Mouse (Mus musculus) adrenal gland (tissue): ENCODE data around the gene 1700007K13Rik.
"Not testable (repeated sequence)": the region's sequence is repeated elsewhere in the genome, so short reads cannot be mapped to it uniquely, and the experiment has no call there.

Experiments
- intact Hi-C: fragments of 180-260 bp; cut with DNase I; formaldehyde crosslinking; loops from one replicate; pipeline ENCODE4 v1.15.1; 2025
- long read RNA-seq, 2 experiments: library from polyadenylated mRNA; unstranded; transcript quantifications; one replicate each; pipeline ENCODE4 v2.0.0; 2020; ENCODE audit warnings: borderline replicate concordance in 1 of 2; ENCODE audit not compliant: insufficient replicate concordance in 1 of 2

The 1700007K13Rik gene
- long read RNA-seq, experiment 1, result 0 reads
- long read RNA-seq, experiment 2, partial matches to known transcripts, result 0 of 2 reads
- long read RNA-seq, experiment 2, other reads (novel, unspliced or antisense), result 0 of 2 reads

DNA sequence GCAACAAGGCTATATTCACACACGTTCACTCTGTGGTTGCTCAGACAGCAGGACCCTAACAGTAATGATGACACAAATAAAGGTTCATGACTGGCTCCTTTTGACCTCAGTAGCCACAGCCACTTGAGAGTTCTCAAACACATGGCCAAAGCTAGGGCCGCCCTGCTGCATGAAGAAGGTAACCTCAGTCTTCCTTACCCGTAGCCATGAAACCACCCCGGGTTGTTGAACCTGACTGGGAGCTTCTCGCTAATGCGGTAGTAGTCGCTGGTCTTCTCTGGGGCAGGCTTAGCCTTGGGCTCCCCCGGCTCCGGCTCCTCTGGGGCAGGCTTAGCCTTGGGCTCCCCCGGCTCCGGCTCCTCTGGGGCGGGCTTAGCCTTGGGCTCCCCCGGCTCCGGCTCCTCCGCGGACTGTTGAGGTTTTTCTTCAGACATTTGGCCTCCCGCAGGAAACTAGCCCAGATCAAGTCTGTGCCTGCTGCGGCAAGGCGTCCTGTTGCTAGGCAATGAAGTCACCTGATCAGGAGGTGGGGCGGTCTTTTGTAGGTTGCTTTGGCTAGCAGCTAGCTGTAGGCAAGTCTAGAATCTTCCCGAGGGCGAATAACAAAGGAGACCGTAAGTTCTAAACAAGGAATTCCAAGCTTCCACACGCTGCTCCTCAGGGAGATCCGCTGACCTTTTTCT, at the start of gene 1700007K13Rik:
Gene 1700007K13Rik (minus strand): TSS at position 497 of the 683 bp plus-strand sequence.
- intact Hi-C loops, result no loop called here

DNA sequence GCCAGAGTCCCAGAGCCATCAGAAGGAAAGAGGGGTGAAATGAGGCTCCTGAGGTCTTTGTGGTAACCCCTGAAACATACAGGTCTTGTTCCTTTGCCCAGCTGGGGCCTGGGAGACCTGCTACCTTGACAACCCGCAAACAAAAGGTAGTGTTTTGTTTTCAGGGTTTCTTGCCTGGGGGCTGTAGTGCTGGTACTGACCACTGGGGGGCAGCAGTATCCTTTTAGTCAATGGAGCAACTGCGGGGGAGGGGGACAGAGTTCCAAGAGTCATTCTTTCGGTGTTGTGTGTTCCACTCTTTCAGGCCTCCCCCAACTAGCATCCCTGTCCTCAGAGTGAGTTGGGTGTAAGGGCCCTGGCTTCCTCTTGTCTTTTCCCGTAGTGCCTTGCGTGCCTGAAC, 48.4 kb upstream of the 1700007K13Rik start:
- intact Hi-C loops, result no loop called here

DNA sequence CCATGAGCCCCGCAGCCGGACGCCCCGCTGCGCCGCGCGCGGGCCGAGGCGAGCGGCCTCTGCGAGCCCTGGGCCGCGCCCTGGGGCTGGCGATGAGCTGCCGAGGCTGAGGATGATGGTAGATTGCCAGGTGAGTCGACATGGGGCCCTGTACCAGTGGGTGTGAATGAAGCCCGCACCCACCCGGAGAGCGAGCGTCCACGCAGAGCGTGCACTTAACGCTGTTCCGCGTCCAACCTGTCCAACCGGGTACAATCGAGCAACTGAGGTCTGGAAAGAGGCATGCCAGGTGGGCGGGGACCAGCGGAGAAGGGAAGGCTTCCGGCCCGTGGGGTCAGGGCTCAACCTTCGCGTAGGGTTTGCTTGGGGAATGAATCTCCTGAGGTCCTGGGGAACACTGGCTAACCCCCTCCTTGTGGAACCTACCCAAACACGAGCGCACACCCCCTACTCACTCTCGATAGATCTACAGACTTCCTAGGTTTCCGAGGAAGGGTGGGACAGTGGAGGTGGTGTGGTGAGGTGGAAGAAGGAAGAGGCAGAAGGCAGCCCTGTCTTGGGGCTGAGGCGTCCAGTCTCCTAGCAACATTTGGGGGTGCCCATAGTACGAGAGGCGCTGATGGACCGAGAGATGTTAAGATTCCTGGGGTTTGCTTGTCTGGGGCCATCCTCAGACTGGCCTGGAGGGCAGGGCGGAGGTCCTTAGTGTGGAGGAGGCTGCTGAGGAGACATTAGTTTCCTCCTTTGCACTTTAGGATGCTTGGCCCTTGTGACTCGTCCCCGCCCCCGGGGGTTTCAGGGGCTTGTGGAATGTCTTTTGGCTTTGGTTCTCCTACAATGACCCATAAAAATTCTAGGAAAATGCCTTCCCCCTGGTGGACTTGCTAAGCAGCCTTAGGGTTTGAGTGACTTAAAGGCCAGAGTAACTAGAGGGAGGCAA, 47.6 kb upstream of the 1700007K13Rik start:
- intact Hi-C loops, result no loop called here

DNA sequence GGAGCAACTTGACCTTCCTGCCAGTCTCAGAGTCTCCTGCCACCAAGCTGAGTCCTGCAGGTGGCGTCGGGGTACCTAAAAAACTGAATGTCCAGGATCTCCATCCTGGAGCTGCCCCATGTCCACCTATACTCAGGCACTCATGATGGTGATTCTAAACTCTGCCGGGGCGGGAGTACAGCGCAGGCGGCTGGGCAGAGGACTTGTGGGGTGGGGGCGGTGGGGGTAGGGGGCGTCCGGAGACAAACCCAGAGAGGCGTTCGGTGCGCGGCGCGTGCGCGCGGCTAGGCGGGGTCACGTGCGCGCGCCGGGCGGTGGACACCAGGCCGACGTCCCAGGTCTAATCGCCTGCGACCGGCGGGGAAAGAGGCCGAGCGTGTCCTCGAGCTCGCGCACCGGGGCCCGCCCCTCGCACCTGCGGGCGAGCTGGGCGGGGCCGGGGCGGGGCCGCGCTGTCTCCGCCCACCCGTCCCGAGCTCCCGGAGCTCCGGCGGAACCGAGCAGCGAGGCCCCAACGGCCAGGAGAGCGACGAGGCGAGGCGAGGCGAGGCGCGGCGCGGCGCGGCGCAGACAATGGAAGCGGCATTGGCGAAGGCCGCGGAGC, 46.8 kb upstream of the 1700007K13Rik start, which contains the start of gene Ralgds:
Gene Ralgds (plus strand): TSS at position 328 of the 604 bp plus-strand sequence.
- intact Hi-C loops, result no loop called here

DNA sequence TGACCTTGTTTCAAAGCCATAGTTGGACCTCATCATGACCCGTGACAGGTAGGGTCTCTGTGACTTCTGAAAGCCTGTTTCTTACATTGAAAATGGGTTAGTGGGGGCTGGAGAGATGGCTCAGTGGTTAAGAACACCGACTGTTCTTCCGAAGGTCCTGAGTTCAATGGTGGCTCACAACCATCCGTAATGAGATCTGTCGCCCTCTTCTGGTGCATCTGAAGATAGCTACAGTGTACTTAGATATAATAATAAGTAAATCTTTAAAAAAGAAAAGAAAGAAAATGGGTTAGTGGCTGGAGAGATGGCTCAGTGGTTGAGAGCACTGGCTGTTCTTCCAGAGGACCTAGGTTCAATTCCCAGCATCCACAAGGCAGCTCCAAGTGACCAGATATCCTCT, 45.5 kb upstream of the 1700007K13Rik start:
- intact Hi-C loops, result not testable (repeated sequence)

DNA sequence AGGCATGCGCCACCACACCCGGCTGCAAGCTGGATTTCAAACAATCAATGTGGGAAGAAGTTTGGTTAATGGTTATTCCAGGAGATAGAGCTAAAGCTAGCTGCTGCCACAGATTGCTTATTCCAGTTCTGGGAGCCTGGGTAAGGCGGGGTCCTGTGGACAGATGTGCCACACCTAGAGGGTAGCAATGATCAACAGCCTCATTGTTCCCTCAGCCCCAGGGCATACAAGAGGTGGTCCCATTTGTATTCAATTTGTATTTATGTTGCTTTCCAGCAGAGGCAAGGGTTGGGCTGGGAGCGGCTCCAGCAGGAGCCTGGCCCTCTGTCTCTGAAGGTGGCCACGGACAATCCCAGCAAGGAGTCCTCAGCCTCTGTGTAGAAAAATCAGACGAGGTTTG, 40.2 kb upstream of the 1700007K13Rik start:
- intact Hi-C loops, result no loop called here

DNA sequence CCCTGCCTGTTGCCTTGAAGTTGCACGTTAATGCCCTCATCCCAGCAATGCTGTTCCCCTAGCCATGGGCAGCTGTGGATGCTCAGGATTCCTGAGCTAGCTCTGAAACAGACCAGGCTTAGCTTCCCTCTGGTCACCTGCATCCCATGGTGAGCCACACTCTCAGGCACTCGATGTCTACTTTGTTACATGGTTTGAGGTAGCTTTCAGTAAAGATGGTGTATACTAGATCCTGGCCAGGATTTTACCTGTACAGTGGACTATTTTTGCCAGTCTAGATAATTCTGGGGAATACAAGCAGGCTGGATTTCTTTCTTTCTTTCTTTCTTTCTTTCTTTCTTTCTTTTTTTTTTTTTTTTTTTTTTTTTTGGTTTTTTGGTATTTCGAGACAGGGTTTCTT, 39.7 kb upstream of the 1700007K13Rik start, which contains the start of gene Gm10134:
Gene Gm10134 (plus strand): TSS at position 301 of the 400 bp plus-strand sequence.
- intact Hi-C loops, result no loop called here

DNA sequence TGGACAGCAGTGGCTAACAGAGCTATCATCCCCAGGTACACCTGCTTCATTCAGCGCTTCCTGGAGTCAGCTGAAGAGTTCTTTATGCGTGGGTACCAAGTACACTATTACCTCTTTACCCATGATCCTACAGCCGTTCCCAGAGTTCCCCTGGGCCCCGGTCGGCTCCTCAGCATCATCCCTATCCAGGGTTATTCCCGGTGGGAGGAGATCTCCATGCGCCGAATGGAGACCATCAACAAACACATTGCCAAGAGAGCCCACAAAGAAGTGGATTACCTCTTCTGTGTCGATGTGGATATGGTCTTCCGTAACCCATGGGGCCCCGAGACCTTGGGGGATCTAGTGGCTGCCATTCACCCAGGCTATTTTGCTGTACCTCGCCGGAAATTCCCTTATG, 38.5 kb upstream of the 1700007K13Rik start:
- intact Hi-C loops, result no loop called here

DNA sequence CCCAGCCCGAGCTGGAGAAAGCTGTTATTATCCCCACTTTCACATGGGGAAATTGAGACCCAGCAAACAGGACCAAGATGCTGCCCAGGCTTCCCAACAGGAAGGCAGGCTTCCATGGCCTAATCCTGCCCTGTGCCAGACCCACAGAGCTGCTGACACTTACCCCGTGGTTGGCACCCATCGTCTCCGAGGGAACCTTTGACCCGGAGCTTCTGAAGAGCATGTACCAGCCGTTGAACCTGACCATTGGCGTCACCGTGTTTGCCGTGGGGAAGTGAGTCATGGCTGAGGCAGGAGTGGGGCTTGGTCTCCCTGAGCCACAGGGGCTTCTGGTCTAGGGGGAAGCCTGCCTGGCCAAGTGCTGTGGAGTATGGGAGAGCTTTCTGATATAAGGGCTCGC, 36.9 kb upstream of the 1700007K13Rik start:
- intact Hi-C loops, result no loop called here

DNA sequence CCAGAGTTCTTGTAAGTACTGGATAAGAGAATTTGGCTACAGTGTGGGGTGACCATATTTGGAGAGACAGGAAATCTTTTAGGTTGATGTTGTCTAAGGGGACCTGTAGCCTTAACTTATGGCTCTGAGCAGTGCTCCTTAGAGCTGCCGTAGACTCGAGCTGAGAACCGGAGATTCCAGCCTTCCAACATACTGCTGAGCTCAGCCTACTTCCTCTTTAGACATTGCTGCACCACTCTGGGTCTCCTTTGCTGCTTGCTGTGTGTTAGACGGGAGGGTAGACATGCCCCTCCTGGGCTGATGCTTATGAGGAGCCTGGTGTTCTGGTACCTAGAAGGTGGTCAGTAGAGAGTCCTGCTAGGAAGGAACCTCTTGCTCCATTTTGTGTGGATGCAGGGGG, 32.3 kb upstream of the 1700007K13Rik start:
- intact Hi-C loops, result no loop called here

DNA sequence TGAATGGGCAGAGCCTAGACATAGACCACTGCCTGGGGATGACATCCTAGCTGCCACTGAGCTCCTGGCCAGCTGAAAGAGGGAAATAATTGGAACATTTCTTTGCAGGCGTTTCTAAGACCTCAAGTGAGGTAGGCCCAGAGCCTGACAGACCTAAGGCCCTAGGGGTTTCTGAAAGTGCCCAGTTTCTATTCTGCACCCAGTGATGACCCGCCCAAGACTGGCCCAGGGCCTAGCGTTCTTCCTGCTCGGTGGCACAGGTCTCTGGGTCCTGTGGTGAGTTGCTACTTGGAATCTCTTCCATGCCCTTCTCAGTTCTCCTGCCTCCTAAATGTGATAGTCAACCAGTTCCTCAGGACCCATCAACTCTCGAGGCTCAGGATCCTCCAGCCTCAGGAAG, 31.4 kb upstream of the 1700007K13Rik start:
- intact Hi-C loops, result no loop called here

DNA sequence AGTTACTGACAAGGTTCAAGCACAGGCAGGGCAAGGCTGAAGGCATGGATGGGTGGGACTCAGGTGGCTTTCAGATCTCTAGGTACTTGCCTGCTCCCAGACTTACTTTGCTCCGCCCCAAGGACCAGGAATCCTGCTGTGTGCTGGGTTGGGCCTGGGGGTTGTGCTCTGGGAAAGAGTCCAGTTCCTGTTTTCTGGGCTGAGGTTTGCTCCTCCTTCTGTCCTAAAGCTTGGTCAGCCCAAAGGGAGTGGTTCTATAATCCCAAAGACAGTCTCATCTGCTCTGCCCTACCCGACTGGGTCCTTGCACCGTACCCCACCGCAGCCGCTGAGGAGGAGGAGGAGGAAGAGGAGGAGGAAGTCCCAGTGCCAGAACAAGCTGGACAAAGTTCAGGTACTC, 30.5 kb upstream of the 1700007K13Rik start, which contains the start of gene Gbgt1:
Gene Gbgt1 (plus strand): TSS at position 221 of the 400 bp plus-strand sequence.
- intact Hi-C loops, result no loop called here

DNA sequence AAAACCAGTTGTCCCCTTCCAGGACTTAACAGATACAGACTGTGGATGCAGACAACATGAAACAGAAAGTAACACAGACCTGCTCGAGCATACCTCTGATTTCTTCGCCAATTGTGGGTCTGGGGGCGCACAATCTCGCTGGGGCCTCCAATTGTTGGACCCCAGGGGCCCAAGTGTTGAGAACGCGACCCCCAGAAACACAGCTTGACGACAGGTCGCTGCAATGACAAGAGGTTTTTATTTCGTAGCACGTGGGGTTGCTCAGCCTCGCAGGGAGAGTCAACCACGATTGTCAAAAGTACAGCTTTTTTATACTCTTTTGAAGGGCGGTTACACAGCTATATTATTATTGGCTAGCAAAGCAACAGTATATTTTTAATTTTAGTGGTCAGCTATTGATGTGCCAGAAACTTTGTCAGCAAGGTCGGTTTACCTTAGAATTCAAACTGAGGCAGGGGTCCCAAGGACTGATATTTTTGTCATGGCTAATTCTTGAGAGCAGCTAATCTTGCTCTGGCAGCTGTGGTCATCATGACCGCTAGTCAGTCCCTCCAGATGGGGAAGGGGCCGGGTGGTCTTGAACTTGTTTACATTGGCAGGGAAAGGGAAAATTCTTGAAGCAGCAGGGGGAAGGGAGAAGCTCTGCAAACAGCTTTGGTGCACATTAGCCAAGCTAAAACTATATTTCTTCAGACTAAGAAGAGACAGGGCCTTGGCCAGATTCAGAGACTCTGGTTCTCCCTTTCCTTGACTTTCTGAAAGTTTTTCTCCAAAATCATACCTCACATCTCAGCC, 29.9 kb upstream of the 1700007K13Rik start:
- intact Hi-C loops, result no loop called here

DNA sequence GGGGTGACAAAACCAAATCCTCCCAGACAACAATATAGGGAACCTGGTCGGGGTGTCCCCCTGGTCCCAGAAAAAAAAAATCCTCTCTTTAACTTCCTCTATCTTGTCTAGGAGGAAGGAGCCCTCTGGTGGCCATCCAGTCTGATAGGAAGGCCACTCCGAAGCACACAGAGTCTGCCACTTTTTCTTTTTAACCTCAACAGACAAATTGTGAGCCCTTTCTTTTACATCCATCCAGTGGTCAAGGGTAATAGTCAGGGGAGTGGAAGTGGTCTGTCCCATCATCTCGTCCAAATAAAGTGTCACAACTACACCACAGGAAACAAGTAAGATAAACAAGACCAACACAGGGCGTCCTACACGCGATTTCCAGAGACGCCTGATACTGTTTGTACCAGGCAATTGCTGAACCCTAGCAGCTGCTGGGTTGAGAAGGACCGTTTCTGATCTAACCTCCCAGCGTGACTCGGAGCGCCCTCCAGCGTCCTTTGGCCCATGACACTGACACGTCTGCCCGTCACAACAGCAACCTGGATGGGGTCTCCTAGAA, 29.1 kb upstream of the 1700007K13Rik start:
- intact Hi-C loops, result no loop called here

DNA sequence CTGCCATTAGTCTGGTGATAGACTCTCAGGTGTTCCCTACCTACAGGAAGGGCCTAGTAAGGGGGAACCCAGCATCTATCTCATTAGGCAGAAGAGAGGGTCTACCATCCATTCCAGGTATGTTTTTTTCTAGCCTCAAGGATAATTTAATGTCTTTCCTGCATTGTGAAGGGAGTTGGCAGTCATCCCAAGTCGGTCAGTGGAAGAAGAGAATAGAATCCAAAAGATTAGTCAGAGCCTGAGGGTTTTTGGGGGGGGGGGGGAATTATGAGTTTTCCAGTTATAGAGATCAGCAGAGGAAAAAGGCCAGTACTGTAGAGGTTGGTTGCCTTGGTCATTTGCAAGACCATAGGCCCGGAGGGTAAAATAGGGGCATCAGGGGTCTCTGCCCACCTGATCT, 28.4 kb upstream of the 1700007K13Rik start:
- intact Hi-C loops, result no loop called here

DNA sequence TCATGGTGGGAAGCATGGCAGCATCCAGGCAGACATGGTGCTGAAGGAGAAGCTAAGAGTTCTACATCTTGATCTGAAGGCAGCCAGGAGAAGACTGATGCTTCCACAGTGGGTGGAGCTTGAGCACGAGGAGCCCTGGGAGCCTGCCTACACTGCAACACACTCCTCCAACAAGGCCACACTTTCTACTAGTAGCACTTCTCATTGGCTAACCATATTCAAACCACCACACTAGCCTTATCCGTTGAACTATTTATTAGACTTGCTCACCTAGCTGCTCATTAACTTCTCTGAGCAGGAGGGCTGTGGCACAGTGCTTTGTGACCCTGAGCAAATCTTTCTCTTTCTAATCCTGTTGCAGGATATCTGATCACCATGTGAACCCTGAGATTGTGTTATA, 17.7 kb upstream of the 1700007K13Rik start:
- intact Hi-C loops, result no loop called here

DNA sequence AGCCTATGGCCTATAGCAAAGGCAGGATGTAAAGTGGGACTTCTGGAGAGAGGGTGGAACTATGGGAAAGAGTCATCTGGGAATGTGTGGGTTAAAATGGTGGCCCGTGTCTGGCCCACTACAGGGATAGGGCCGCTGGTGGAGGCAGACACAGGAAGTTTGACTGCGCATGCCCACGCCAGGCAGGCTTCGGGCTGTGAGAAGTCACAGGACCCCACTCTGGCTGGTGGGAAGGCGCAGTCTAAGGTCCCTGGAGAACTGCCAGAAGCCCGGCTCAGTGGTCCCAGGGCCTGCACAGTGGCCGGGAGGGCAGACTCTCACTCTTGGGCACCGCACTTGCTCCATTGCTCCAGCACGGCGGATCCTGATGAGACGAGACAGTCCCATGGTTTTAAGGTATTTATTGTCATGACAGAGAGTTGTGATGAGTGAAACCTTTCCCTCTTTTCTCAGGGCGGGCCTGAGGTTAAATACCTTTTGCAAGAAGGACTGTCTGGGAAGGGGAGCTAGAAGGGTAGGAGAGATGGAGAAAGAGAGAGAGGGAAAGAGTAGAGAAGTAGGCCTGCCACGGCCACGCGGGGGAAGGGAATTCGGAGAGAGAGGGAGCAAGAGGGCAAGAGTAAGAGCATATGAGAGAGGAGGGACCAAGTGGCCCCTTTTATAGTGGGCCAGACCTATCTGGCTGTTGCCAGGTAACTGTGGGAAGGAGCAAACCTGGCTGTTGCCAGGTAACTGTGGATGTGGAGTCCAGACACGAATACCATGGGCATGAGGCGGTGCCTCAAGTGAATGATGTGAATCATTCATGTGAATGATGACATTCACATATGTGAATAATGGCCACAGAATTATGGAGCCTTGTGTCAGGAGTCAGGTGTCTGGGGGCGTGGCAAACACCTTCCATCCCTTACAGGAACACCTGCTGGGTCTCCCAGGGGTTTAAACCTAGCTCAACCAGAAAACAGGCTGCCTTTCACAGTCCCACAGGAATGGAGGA, 13.4 kb upstream of the 1700007K13Rik start:
- intact Hi-C loops, result no loop called here

DNA sequence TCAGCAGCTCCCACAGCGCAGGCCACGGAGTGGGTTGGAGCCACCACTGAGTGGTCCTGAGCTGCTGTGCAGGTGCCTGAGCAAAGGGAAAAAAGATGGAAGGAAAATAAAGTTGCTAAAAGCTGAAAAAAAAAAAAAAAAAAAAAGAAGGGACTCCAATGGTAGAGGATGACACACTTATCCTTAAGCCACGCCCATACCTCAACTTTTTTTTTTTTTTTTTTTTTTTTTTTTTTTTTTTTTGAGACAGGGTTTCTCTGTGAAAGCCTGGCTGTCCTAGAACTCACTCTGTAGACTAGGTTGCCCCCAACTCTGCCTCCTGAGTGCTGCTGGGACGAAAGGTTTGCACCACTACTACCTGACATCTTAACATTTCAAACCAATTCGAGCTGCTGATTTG, 11.9 kb upstream of the 1700007K13Rik start:
- intact Hi-C loops, result not testable (repeated sequence)

DNA sequence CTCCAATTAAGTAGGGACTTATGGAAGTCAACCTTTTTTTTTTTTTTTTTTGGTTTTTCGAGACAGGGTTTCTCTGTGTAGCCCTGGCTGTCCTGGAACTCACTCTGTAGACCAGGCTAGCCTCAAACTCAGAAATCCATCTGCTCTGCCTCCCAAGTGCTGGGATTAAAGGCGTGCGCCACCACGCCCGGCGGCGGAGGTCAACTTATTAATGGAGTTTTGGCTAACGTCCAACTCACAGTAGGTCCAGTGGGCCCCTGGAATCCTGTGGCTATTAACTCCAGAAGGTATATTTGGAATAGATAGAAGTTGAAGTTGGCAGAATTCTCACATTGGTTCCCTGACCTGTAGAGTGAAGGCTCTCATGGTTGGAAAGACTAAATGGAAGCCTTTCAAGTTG, 5.9 kb upstream of the 1700007K13Rik start:
- intact Hi-C loops, result not testable (repeated sequence)
